Mouse (Mus musculus): ENCODE measurements around the gene Dnajc19. TPM values are rescaled to one million over a fixed set of nuclear protein-coding genes. Genes with fewer than 3 reads are reported as not detected.
A peak's percentile ranks its signal among the peaks of the same experiment; 100 is the strongest.
"Not testable (repeated sequence)": the region's sequence is repeated elsewhere in the genome, so short reads cannot be mapped to it uniquely, and the experiment has no call there.

Gene Dnajc19
- polyA plus RNA-seq, 1 experiment from 2014 or later, result 147 TPM

GRCm38 (mm10) chr3:34103902-34104672 is 23.0 kb upstream of the Dnajc19 start:
- no peak for ATAC-seq (ENCODE audit: low FRiP score, low TSS enrichment)
- Histone ChIP-seq H3K9me3 (ENCODE audit: low read length) (no peaks in the 10 kb centered on the region), H3K36me3 (ENCODE audit: insufficient read depth, low read length) (no peaks in the 10 kb centered on the region), H3K4me1 (ENCODE audit: insufficient read depth, low read length) (no peaks in the 10 kb centered on the region), H3K9ac (replicated peaks; ENCODE audit: low read length) (no peak overlapping the region), H3K4me2 (replicated peaks; ENCODE audit: low read depth, low read length) (no peak overlapping the region), H3K4me3 (ENCODE audit: low read length) (no peak overlapping the region), H3K27me3 (ENCODE audit: insufficient read depth, low read length) (peaks cover 19% of the 10 kb centered on the region), H3K27ac (ENCODE audit: low read length) (no peak overlapping the region)
- WGBS, result 44% methylated on average over 7 of the region's 7 CpGs

- no peak overlapping the region for H3K9ac ChIP-seq (replicated peaks; ENCODE audit: low read length)
Observed at GRCm38 (mm10) chr3:34102891-34103290, 21.8 kb upstream of the Dnajc19 start.

GRCm38 (mm10) chr3:34083655-34084054 is 2.5 kb upstream of the Dnajc19 start:
- H3K4me1 ChIP-seq (ENCODE audit: insufficient read depth, low read length), result peaks cover 9% of the 10 kb centered on the region; the same call in 1 of the 2 replicates

More at GRCm38 (mm10) chr3:34102891-34103290, 21.8 kb upstream of the Dnajc19 start:
- no peak overlapping the region for H3K4me2 ChIP-seq (replicated peaks; ENCODE audit: low read depth, low read length)
- no peaks in the 10 kb centered on the region for H3K4me1 ChIP-seq (ENCODE audit: insufficient read depth, low read length)
- ATAC-seq (ENCODE audit: low FRiP score, low TSS enrichment), result no peak
- 79% methylated on average over 2 of the region's 2 CpGs for WGBS
- no peak overlapping the region for H3K27ac ChIP-seq (ENCODE audit: low read length)
- H3K4me3 ChIP-seq (ENCODE audit: low read length), result no peak overlapping the region
- no peaks in the 10 kb centered on the region for H3K36me3 ChIP-seq (ENCODE audit: insufficient read depth, low read length)
- H3K27me3 ChIP-seq (ENCODE audit: insufficient read depth, low read length), result peaks cover 19% of the 10 kb centered on the region
- H3K9me3 ChIP-seq (ENCODE audit: low read length), result no peaks in the 10 kb centered on the region

GRCm38 (mm10) chr3:34081929-34082328 is 808 bp upstream of the Dnajc19 start:
- H3K4me3 ChIP-seq (ENCODE audit: low read length), result peak overlapping the region; percentile 67
- no peak overlapping the region for H3K27ac ChIP-seq (ENCODE audit: low read length)
- peak overlapping the region; percentile 88; the same call in 1 of the 2 replicates for H3K9ac ChIP-seq (replicated peaks; ENCODE audit: low read length)
- 84% methylated on average over 3 of the region's 3 CpGs for WGBS
- no peaks in the 10 kb centered on the region for H3K27me3 ChIP-seq (ENCODE audit: insufficient read depth, low read length)
- H3K9me3 ChIP-seq (ENCODE audit: low read length), result no peaks in the 10 kb centered on the region
- peaks cover 6% of the 10 kb centered on the region; the same call in 1 of the 2 replicates for H3K36me3 ChIP-seq (ENCODE audit: insufficient read depth, low read length)
- H3K4me2 ChIP-seq (replicated peaks; ENCODE audit: low read depth, low read length), result peak overlapping the region; percentile 49
- H3K4me1 ChIP-seq (ENCODE audit: insufficient read depth, low read length), result peaks cover 9% of the 10 kb centered on the region; the same call in 1 of the 2 replicates
- no peak for ATAC-seq (ENCODE audit: low FRiP score, low TSS enrichment)

More at GRCm38 (mm10) chr3:34083655-34084054, 2.5 kb upstream of the Dnajc19 start:
- no peak overlapping the region for H3K4me3 ChIP-seq (ENCODE audit: low read length)
- H3K9me3 ChIP-seq (ENCODE audit: low read length), result no peaks in the 10 kb centered on the region
- WGBS, result 75% methylated on average over 5 of the region's 5 CpGs
- no peak overlapping the region for H3K27ac ChIP-seq (ENCODE audit: low read length)
- H3K36me3 ChIP-seq (ENCODE audit: insufficient read depth, low read length), result peaks cover 3% of the 10 kb centered on the region; the same call in 1 of the 2 replicates
- no peak overlapping the region for H3K9ac ChIP-seq (replicated peaks; ENCODE audit: low read length)
- H3K27me3 ChIP-seq (ENCODE audit: insufficient read depth, low read length), result no peaks in the 10 kb centered on the region
- no peak for ATAC-seq (ENCODE audit: low FRiP score, low TSS enrichment)
- H3K4me2 ChIP-seq (replicated peaks; ENCODE audit: low read depth, low read length), result no peak overlapping the region

GRCm38 (mm10) chr3:34076058-34076759 is 4.9 kb downstream of the Dnajc19 start:
- H3K27ac ChIP-seq (ENCODE audit: low read length), result 0 out of 2 replicates have a peak overlapping the region, but pooled peaks have one; percentile 18
- WGBS, result 65% methylated on average over 6 of the region's 6 CpGs
- no peaks in the 10 kb centered on the region for H3K9me3 ChIP-seq (ENCODE audit: low read length)
- no peak overlapping the region for H3K4me3 ChIP-seq (ENCODE audit: low read length)
- H3K9ac ChIP-seq (replicated peaks; ENCODE audit: low read length), result no peak overlapping the region
- peaks cover 25% of the 10 kb centered on the region for H3K36me3 ChIP-seq (ENCODE audit: insufficient read depth, low read length)
- no peak overlapping the region for H3K4me2 ChIP-seq (replicated peaks; ENCODE audit: low read depth, low read length)
- peaks cover 9% of the 10 kb centered on the region; the same call in 1 of the 2 replicates for H3K4me1 ChIP-seq (ENCODE audit: insufficient read depth, low read length)
- peak; percentile 64; the same call in 1 of the 2 replicates for ATAC-seq (ENCODE audit: low FRiP score, low TSS enrichment)
- no peaks in the 10 kb centered on the region for H3K27me3 ChIP-seq (ENCODE audit: insufficient read depth, low read length)

- WGBS, result 90% methylated on average over 6 of the region's 6 CpGs
- no peaks in the 10 kb centered on the region for H3K9me3 ChIP-seq (ENCODE audit: low read length)
- no peaks in the 10 kb centered on the region for H3K4me1 ChIP-seq (ENCODE audit: insufficient read depth, low read length)
- ATAC-seq (ENCODE audit: low FRiP score, low TSS enrichment), result no peak
- H3K27ac ChIP-seq (ENCODE audit: low read length), result no peak overlapping the region
- H3K9ac ChIP-seq (replicated peaks; ENCODE audit: low read length), result no peak overlapping the region
- H3K36me3 ChIP-seq (ENCODE audit: insufficient read depth, low read length), result peaks cover 22% of the 10 kb centered on the region
- H3K27me3 ChIP-seq (ENCODE audit: insufficient read depth, low read length), result no peaks in the 10 kb centered on the region
- no peak overlapping the region for H3K4me2 ChIP-seq (replicated peaks; ENCODE audit: low read depth, low read length)
- H3K4me3 ChIP-seq (ENCODE audit: low read length), result no peak overlapping the region
Observed at GRCm38 (mm10) chr3:34072726-34073125, 8.4 kb downstream of the Dnajc19 start.

- H3K36me3 ChIP-seq (ENCODE audit: insufficient read depth, low read length), result peaks cover 27% of the 10 kb centered on the region
- WGBS, result 97% methylated on average over 7 of the region's 7 CpGs
- H3K27me3 ChIP-seq (ENCODE audit: insufficient read depth, low read length); H3K9me3 ChIP-seq (ENCODE audit: low read length); H3K9ac ChIP-seq (replicated peaks; ENCODE audit: low read length); H3K4me2 ChIP-seq (replicated peaks; ENCODE audit: low read depth, low read length); ATAC-seq (ENCODE audit: low FRiP score, low TSS enrichment); H3K4me1 ChIP-seq (ENCODE audit: insufficient read depth, low read length); H3K27ac ChIP-seq (ENCODE audit: low read length); H3K4me3 ChIP-seq (ENCODE audit: low read length): not testable (repeated sequence)
Observed at GRCm38 (mm10) chr3:34068943-34069342, 12.2 kb downstream of the Dnajc19 start.

- H3K4me2 ChIP-seq (replicated peaks; ENCODE audit: low read depth, low read length), result no peak overlapping the region
- H3K9ac ChIP-seq (replicated peaks; ENCODE audit: low read length), result no peak overlapping the region
- ATAC-seq (ENCODE audit: low FRiP score, low TSS enrichment), result no peak
- no peak overlapping the region for H3K4me3 ChIP-seq (ENCODE audit: low read length)
- H3K9me3 ChIP-seq (ENCODE audit: low read length), result no peaks in the 10 kb centered on the region
- H3K36me3 ChIP-seq (ENCODE audit: insufficient read depth, low read length), result peaks cover 28% of the 10 kb centered on the region
- 90% methylated on average over 2 of the region's 2 CpGs for WGBS
- no peak overlapping the region for H3K27ac ChIP-seq (ENCODE audit: low read length)
- H3K4me1 ChIP-seq (ENCODE audit: insufficient read depth, low read length), result no peaks in the 10 kb centered on the region
- no peaks in the 10 kb centered on the region for H3K27me3 ChIP-seq (ENCODE audit: insufficient read depth, low read length)
Observed at GRCm38 (mm10) chr3:34062352-34062751, 18.8 kb downstream of the Dnajc19 start.

GRCm38 (mm10) chr3:34041990-34042389 is 39.1 kb downstream of the Dnajc19 start:
- H3K27ac ChIP-seq (ENCODE audit: low read length), result no peak overlapping the region
- H3K4me2 ChIP-seq (replicated peaks; ENCODE audit: low read depth, low read length), result no peak overlapping the region
- no peaks in the 10 kb centered on the region for H3K27me3 ChIP-seq (ENCODE audit: insufficient read depth, low read length)
- H3K9ac ChIP-seq (replicated peaks; ENCODE audit: low read length), result no peak overlapping the region
- no peaks in the 10 kb centered on the region for H3K9me3 ChIP-seq (ENCODE audit: low read length)
- no peak overlapping the region for H3K4me3 ChIP-seq (ENCODE audit: low read length)
- peaks cover 23% of the 10 kb centered on the region for H3K36me3 ChIP-seq (ENCODE audit: insufficient read depth, low read length)
- H3K4me1 ChIP-seq (ENCODE audit: insufficient read depth, low read length), result no peaks in the 10 kb centered on the region
- ATAC-seq (ENCODE audit: low FRiP score, low TSS enrichment), result no peak
- 86% methylated on average over 4 of the region's 4 CpGs for WGBS
